Mouse (Mus musculus) hindbrain, postnatal 0 days (tissue): ENCODE data around the gene Atp2a2. TPM values are rescaled to one million over a fixed set of nuclear protein-coding genes. Genes with fewer than 3 reads are reported as not detected.
"Not testable (repeated sequence)": the region's sequence is repeated elsewhere in the genome, so short reads cannot be mapped to it uniquely, and the experiment has no call there.

Experiments used
- ATAC-seq: fragments of 200-750 bp; cut with Nextera tagmentation; 2 replicates; pipeline ENCODE4 v1.8.0; 2017; ENCODE audit warnings: mild to moderate bottlenecking, moderate TSS enrichment, moderate library complexity
- DNase-seq: peaks from one replicate; pipeline ENCODE4 v3.0.0-alpha.2; 2015; ENCODE audit warnings: low spot score
- H3K27ac ChIP-seq: fragments of 300-500 bp; sonication (generic); 2 replicates; pipeline ENCODE4 v1.5.1; 2014; ENCODE audit warnings: mild to moderate bottlenecking
- H3K27me3 ChIP-seq: fragments of 300-500 bp; sonication (generic); 2 replicates; pipeline ENCODE4 v1.6.1; 2014; ENCODE audit warnings: low read length, mixed read lengths; ENCODE audit not compliant: insufficient read depth
- H3K36me3 ChIP-seq: fragments of 300-500 bp; sonication (generic); 2 replicates; pipeline ENCODE4 v1.6.1; 2014; ENCODE audit warnings: low read length, mixed read lengths; ENCODE audit not compliant: insufficient read depth
- H3K4me1 ChIP-seq: fragments of 300-500 bp; sonication (generic); 2 replicates; pipeline ENCODE4 v1.6.1; 2014; ENCODE audit warnings: antibody characterized with exemption, low read length, mixed read lengths; ENCODE audit not compliant: insufficient read depth
- H3K4me2 ChIP-seq: fragments of 300-500 bp; sonication (generic); 2 replicates; pipeline ENCODE4 v1.6.1; 2014; ENCODE audit warnings: low read depth, mild to moderate bottlenecking, low read length, moderate library complexity, mixed read lengths
- H3K4me3 ChIP-seq: fragments of 300-500 bp; sonication (generic); 2 replicates; pipeline ENCODE4 v1.5.1; 2014; ENCODE audit warnings: low read length
- H3K9ac ChIP-seq: fragments of 300-500 bp; sonication (generic); replicated peaks from 2 replicates; pipeline ENCODE4 v1.6.1; 2014; ENCODE audit warnings: mild to moderate bottlenecking, low read length, moderate library complexity, mixed read lengths
- H3K9me3 ChIP-seq: fragments of 300-500 bp; sonication (generic); 2 replicates; pipeline ENCODE4 v1.6.1; 2016; ENCODE audit warnings: low read length, mixed read lengths
- CTCF ChIP-seq: IDR thresholded peaks from 2 replicates; pipeline ENCODE4 v1.5.1; 2016; ENCODE audit warnings: antibody characterized with exemption, control low read depth, low read depth
- WGBS: fragments of 180-500 bp; shearing (Covaris S2); extraction: QIAGEN DNeasy Blood & Tissue Kit; methylation state at CpG from one replicate; pipeline ENCODE4 v1.1.7; 2014; 5-methylcytosine and 5-hydroxymethylcytosine counted together
- polyA plus RNA-seq: library from polyadenylated mRNA; unstranded; fragments of >200 nt; fragmentation: Nextera tagmentation; extraction: Ambion mirVana; gene quantifications from 2 replicates; pipeline ENCODE4 v1.2.1, GENCODE M21; 2015
- total RNA-seq: library from RNA; depleted of rRNA; stranded (reverse); fragments of >200 nt; gene quantifications from 2 replicates; pipeline ENCODE4 v1.2.3, GENCODE M21; 2014

The Atp2a2 gene
- total and polyA plus RNA-seq, 2 experiments from 2014 or later: 47.4 to 200 TPM

GRCm38 (mm10) chr5:122474643-122475363, 27.2 kb downstream of the Atp2a2 start:
- DNase-seq: no peak
- no peaks in the 10 kb centered on the region for H3K4me1 ChIP-seq
- H3K4me2 ChIP-seq: no peak overlapping the region
- H3K27ac ChIP-seq: no peak overlapping the region
- H3K4me3 ChIP-seq: no peak overlapping the region
- TF ChIP-seq CTCF: no peak
- no peak for ATAC-seq
- H3K27me3 ChIP-seq: no peaks in the 10 kb centered on the region
- no peaks in the 10 kb centered on the region for H3K9me3 ChIP-seq
- WGBS: 80% methylated on average over 4 of the region's 4 CpGs
- H3K36me3 ChIP-seq: peaks cover 33% of the 10 kb centered on the region
- no peak overlapping the region for H3K9ac ChIP-seq

GRCm38 (mm10) chr5:122471658-122472057, 30.4 kb downstream of the Atp2a2 start:
- Histone ChIP-seq H3K9me3 (no peaks in the 10 kb centered on the region), H3K27ac (no peak overlapping the region), H3K4me3 (no peak overlapping the region), H3K9ac (no peak overlapping the region), H3K4me2 (no peak overlapping the region), H3K27me3 (no peaks in the 10 kb centered on the region), H3K36me3 (peaks cover 59% of the 10 kb centered on the region), H3K4me1 (no peaks in the 10 kb centered on the region)
- WGBS: 82% methylated on average over 5 of the region's 5 CpGs
- no peak for DNase-seq
- TF ChIP-seq CTCF: no peak
- ATAC-seq: no peak

- DNase-seq: no peak
- H3K9me3 ChIP-seq: no peaks in the 10 kb centered on the region
- TF ChIP-seq CTCF: no peak
- H3K9ac ChIP-seq: no peak overlapping the region
- H3K4me2 ChIP-seq: no peak overlapping the region
- no peak overlapping the region for H3K4me3 ChIP-seq
- peaks cover 91% of the 10 kb centered on the region for H3K36me3 ChIP-seq
- H3K4me1 ChIP-seq: no peaks in the 10 kb centered on the region
- WGBS: 91% methylated on average over 9 of the region's 9 CpGs
- no peaks in the 10 kb centered on the region for H3K27me3 ChIP-seq
- no peak overlapping the region for H3K27ac ChIP-seq
- ATAC-seq: no peak
These were observed 40.6 kb downstream of the Atp2a2 start for GRCm38 (mm10) chr5:122461431-122461830.

- no peaks in the 10 kb centered on the region for H3K4me1 ChIP-seq
- no peaks in the 10 kb centered on the region for H3K27me3 ChIP-seq
- H3K4me3 ChIP-seq: no peak overlapping the region
- no peak for DNase-seq
- TF ChIP-seq CTCF: no peak
- WGBS: 64% methylated on average over 11 of the region's 11 CpGs
- H3K9me3 ChIP-seq: no peaks in the 10 kb centered on the region
- H3K36me3 ChIP-seq: peaks cover 89% of the 10 kb centered on the region
- ATAC-seq: no peak
- no peak overlapping the region for H3K4me2 ChIP-seq
- no peak overlapping the region for H3K27ac ChIP-seq
- no peak overlapping the region for H3K9ac ChIP-seq
These were observed 41.4 kb downstream of the Atp2a2 start for GRCm38 (mm10) chr5:122460656-122461055.

GRCm38 (mm10) chr5:122459335-122459734, 42.7 kb downstream of the Atp2a2 start:
- TF ChIP-seq CTCF: no peak
- no peaks in the 10 kb centered on the region for H3K9me3 ChIP-seq
- no peak for ATAC-seq

GRCm38 (mm10) chr5:122458066-122458465, 44.0 kb downstream of the Atp2a2 start:
- H3K36me3 ChIP-seq: peaks cover 91% of the 10 kb centered on the region
- no peak for TF ChIP-seq CTCF
- 92% methylated on average over 4 of the region's 4 CpGs for WGBS
- no peak overlapping the region for H3K9ac ChIP-seq
- H3K4me1 ChIP-seq: no peaks in the 10 kb centered on the region
- no peaks in the 10 kb centered on the region for H3K9me3 ChIP-seq
- no peak overlapping the region for H3K27ac ChIP-seq
- DNase-seq (no peak), ATAC-seq (no peak)
- H3K27me3 ChIP-seq: no peaks in the 10 kb centered on the region
- no peak overlapping the region for H3K4me3 ChIP-seq
- no peak overlapping the region for H3K4me2 ChIP-seq

More at GRCm38 (mm10) chr5:122459335-122459734, 42.7 kb downstream of the Atp2a2 start:
- H3K27ac ChIP-seq: no peak overlapping the region
- DNase-seq: no peak
- H3K27me3 ChIP-seq: no peaks in the 10 kb centered on the region
- H3K4me2 ChIP-seq: no peak overlapping the region
- no peaks in the 10 kb centered on the region for H3K4me1 ChIP-seq
- H3K9ac ChIP-seq: no peak overlapping the region
- WGBS: 91% methylated on average over 5 of the region's 5 CpGs
- peaks cover 91% of the 10 kb centered on the region for H3K36me3 ChIP-seq
- H3K4me3 ChIP-seq: no peak overlapping the region

GRCm38 (mm10) chr5:122457054-122457453, 45.0 kb downstream of the Atp2a2 start:
- ATAC-seq, H3K9ac ChIP-seq, H3K27ac ChIP-seq, H3K4me1 ChIP-seq, H3K9me3 ChIP-seq, H3K4me2 ChIP-seq, H3K4me3 ChIP-seq, DNase-seq, H3K27me3 ChIP-seq: not testable (repeated sequence)
- H3K36me3 ChIP-seq: peaks cover 93% of the 10 kb centered on the region
- WGBS: 85% methylated on average over 9 of the region's 9 CpGs
- TF ChIP-seq CTCF: peak; percentile 51
